Mouse (Mus musculus) MEL (cell line): ENCODE measurements around the gene Stac2.

Source experiments
- CTCF ChIP-seq, 3 experiments: IDR thresholded peaks in 2 of 3; conservative IDR thresholded peaks in 1 of 3; 2 replicates each; pipeline ENCODE4 v1.5.1; 2011 to 2012; ENCODE audit warnings: low read length in 3 of 3, low read depth in 2 of 3, mild to moderate bottlenecking in 2 of 3, improper control_type of control experiment in 1 of 3, inconsistent platforms in 1 of 3, mixed read lengths in 1 of 3, moderate library complexity in 1 of 3; ENCODE audit not compliant: control insufficient read depth in 1 of 3, insufficient read depth in 1 of 3, poor library complexity in 1 of 3, severe bottlenecking in 1 of 3
- USF2 ChIP-seq, 2 experiments: IDR thresholded peaks; 2 replicates each; pipeline ENCODE4 v1.6.1; 2011 to 2012; ENCODE audit warnings: improper control_type of control experiment in 2 of 2, low read length in 2 of 2, borderline replicate concordance in 1 of 2, inconsistent platforms in 1 of 2, low read depth in 1 of 2, mild to moderate bottlenecking in 1 of 2; ENCODE audit not compliant: insufficient read depth in 1 of 2

DNA sequence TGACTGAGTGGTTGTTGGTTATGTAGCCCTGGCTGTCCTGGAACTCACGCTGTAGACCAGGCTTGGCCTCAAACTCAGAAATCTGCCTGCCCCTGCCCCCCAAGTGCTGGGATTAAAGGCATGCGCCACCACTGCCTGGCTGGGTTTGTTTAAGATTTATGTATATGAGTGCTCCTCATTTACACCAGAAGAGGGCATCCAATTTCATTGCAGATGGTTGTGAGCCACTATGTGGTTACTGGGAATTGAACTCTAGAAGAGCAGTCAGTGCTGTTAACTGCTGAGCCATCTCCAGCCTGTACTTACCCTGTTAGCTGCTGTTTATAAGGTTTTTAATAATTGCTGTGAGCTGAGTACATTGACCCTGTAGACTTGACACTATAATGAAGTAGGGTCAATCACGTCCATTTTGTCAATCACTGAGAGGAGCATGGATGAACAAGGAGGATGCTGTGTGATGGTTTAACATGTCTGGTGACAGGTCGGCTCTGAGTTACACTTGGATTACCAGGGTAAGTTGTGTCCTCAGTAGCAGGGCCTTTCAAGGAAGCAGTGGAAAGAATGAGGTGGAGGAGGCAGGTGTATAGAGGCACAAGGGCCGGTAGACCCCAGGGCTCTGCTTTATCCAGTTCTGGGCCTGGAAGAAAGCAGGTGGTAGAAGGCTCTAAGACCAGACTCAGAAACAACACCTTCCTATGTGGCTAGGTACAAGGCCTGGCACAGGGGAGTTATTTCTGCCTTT lies 22.4 kb downstream of the Stac2 start:
- TF ChIP-seq USF2 (IDR thresholded peaks at IDR 0.05; ENCODE audit: borderline replicate concordance in 1 of 2, insufficient read depth in 1 of 2, low read depth in 1 of 2, low read length in 2 of 2): no peak
- TF ChIP-seq CTCF (IDR thresholded peaks at IDR 0.05 in 2 of 3, conservative IDR thresholded peaks at IDR 0.05 in 1 of 3; ENCODE audit: control insufficient read depth in 1 of 3, insufficient read depth in 1 of 3, low read depth in 2 of 3, low read length in 3 of 3, poor library complexity in 1 of 3, severe bottlenecking in 1 of 3): peak in 2 of 3 experiments; percentile 25 to 42; a peak in 3 of 6 replicates
